Mouse (Mus musculus): ENCODE results near the gene Psmc3.
"Not testable (repeated sequence)": the region's sequence is repeated elsewhere in the genome, so short reads cannot be mapped to it uniquely, and the experiment has no call there.

Gene Psmc3

GRCm38 (mm10) chr2:91081775-91082695 lies 28.2 kb downstream of the Psmc3 start, which contains the start of gene Spi1:
Gene Spi1 (plus strand): TSS chr2:91082390.
- peak in 1 of 2 experiments; percentile 68 for DNase-seq (ENCODE audit: low spot score in 2 of 2)

- DNase-seq (ENCODE audit: low spot score in 2 of 2) = peak; percentile 77 to 84
These were observed 29.0 kb downstream of the Psmc3 start for GRCm38 (mm10) chr2:91082844-91083243.

DNA sequence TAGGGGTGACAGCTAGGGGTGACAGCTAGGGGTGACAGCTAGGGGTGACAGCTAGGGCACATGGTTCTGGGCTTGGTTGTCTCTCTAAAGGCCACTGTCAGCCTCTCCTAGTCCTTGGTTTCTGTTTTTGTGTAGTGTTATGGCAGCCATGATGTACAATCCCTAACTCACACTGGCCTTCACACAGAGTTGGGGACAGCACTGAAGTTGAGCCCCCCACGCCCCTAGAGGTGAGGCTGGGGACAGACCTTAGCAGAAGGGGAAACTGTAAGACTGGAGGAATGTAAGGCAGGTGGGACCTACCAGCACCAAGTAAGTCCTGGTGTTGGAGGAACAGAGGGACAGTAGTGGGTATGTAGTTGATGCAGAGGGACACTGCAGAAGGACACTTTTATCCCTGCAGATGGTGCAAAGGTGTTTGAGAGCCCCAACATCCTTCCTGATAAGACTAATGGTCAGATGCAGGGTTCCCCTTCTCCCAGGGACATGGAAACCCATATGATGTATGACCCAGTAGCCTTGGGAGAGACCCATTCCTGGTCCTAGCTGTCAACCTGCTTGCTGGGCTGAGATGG lies 29.6 kb downstream of the Psmc3 start:
- DNase-seq (ENCODE audit: low spot score in 2 of 2) = no peak

DNA sequence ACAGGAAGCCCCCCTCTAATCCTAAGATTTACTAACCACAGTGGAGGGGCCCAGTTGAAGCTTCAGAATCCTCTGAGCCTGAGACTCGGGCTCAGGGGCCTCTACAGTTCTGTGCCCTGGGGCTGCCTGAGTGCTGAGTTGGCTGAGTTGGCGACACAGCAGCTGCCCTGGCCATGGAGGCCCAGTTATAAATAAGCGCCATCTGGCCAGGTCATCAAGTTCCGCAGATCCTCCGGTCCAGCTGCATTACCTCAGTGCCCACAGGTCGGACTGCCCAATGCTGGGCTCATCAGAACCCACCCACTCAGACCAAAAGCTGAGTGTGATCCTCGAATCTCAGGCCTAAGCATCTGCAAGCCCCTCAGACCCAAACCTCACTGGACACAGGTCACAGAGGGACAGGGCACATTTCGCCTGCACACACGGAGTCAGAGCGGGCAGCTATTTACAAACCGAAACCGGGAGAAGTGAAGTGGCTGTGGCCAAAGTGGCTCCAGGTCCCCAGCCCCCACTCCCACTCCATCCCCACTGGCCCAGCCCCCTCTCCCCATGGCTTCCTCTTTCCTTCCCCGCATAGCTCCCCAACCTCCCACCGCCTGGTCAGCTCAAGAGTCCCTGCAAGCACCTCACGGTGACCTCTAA lies 30.5 kb downstream of the Psmc3 start:
- no peak for DNase-seq (ENCODE audit: low spot score in 2 of 2)

DNA sequence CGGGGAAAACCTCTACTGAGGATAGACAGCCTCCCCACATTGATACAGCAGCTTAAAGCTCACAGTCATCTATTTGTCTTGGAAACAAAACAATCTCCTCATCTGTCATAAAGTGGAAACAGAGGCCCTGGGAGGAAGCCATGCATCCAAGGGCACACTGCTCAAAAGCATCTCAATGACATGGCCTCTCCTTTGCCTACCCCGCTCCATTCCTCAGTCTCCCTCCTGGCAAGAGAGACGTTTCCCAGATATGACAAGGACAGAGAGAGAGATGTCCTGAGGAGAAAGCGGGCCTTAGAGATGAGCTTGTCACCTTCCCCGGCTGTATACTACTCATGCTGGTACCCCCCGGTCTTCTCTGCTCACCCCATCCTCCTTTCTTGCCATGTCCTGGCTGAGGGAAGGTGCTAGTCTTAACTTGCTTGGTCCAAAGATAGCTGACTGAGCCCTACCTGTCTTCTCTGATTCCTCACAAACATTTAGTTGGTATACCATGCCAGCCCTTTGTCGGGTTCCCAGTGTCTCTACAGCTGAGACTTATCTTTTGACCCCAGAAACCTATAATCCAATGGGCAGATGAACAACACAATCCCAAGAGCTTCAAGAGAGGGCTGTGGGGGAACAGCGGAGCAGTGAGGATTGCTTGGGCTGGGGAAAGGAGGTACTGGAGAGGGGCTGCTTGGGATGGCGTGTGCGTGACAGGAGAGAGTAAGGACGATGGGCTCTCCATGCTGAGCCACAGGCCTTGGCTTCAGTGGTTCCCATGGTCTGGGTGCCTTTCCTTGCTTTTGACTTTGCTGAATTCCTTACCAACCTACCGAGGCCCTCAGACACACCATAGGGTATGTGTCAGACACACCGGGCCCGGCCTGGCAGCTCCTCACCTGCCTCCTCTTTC lies 31.9 kb downstream of the Psmc3 start:
- no peak for DNase-seq (ENCODE audit: low spot score in 2 of 2)

DNA sequence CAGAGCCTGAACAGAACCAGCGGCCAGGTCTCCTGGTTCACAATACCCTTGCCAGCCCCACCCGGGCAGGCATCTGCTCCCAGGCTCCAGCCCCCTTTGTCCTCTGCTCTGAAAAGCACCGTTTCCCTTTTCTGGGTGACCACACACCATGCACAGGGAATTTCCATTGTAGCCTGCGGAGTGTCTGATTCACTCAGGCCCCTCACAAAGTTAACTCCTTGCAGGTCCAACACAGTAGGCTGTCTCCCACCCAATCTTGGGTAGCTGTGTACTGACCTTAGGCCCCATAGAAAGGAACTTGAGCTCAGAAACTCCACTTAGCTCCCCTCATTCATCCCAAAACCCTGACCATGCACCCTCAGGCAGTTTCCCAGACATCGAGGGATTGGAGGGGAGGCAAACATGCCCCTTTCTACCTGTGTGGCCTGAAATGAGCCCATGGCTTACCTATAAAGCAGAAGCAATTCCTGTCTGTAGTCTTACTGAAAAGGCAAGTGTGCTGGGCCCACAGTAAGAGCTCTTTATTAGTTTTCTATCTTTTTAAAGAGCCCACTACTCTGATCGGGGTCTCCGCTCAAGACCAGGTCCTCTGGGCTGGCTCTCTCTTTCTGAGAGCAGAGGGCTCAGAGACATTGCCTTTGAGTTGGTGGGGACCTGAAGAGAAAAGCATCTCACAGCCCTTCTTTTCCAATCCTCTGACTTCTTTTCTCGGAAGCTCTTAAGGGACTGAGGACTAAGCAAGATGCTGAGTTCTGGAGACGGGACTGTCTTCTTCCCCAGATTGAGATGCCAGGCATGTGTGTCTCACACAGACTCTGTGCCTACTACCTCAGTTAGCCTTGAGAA lies 32.8 kb downstream of the Psmc3 start:
- no peak for DNase-seq (ENCODE audit: low spot score in 2 of 2)

GRCm38 (mm10) chr2:91087453-91087852 lies 33.6 kb downstream of the Psmc3 start:
- no peak for DNase-seq (ENCODE audit: low spot score in 2 of 2)

DNA sequence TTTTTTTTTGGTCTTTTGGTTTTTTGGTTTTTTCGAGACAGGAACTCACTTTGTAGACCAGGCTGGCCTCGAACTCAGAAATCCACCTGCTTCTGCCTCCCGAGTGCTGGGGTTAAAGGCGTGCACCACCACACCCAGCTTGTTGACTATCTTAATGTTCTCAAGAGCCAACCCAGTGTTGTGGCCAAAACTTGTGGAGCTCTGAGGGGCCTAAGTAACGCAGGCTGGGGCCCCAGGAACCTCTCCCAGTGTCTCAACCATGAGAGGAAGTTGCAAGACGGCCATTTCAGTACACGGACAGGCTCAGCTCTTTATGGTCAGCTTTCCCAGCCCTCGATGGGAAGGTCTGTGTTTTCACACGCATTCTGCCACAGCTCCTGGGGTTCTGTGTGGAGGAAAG lies 35.2 kb downstream of the Psmc3 start:
- DNase-seq (ENCODE audit: low spot score in 2 of 2) = no peak

DNA sequence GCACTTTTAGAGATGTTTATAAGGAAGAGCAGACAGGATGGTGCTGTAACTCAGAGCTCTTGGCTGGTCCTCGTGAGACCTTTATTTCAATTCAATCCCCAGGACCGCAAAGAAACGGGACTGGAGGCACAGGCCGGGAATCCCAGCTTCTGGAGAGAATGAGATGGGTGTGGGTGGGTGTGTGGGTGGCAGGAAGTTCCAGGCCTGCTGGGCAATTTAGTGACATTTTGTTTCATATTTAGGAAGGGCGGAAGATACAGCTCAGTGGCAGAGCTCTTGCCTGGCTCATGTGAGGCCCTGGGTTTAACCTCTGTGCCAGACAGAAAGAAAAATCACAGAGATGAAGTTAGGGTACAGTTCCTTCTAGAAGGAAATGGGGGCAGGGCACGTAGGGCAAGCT lies 36.4 kb downstream of the Psmc3 start:
- DNase-seq (ENCODE audit: low spot score in 2 of 2) = no peak

DNA sequence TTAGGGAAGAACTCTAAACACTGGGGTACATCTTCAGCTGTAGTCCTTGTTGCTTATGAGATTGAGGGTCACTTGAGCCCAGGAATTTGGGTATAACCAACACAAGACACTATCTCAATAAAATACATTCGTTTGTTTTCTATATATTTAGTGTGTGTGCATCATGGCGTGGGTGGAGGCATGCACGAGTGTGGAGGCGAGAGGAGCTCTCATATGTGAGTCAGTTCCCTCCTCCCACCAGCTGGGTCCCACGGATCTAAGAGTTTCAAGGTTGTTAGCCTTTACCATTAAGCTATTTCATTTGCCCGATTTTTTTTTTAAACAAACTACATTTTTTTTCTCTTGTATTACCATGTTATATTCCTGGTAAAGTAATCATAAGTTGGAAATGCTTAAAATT lies 37.0 kb downstream of the Psmc3 start:
- DNase-seq (ENCODE audit: low spot score in 2 of 2) = no peak

- DNase-seq (ENCODE audit: low spot score in 2 of 2) = peak; percentile 74 to 85
These were observed 42.7 kb downstream of the Psmc3 start for GRCm38 (mm10) chr2:91096524-91096923.

- DNase-seq (ENCODE audit: low spot score in 2 of 2) = peak; percentile 53 to 76
These were observed 43.2 kb downstream of the Psmc3 start for GRCm38 (mm10) chr2:91097015-91097414.

GRCm38 (mm10) chr2:91098156-91098555 lies 44.3 kb downstream of the Psmc3 start:
- no peak for DNase-seq (ENCODE audit: low spot score in 2 of 2)

- DNase-seq (ENCODE audit: low spot score in 2 of 2) = peak; percentile 88 to 97
These were observed 47.4 kb downstream of the Psmc3 start for GRCm38 (mm10) chr2:91101124-91101740.

- no peak for DNase-seq (ENCODE audit: low spot score in 2 of 2)
These were observed 54.3 kb downstream of the Psmc3 start for GRCm38 (mm10) chr2:91108156-91108555.

GRCm38 (mm10) chr2:91109241-91109640 lies 55.4 kb downstream of the Psmc3 start:
- DNase-seq (ENCODE audit: low spot score in 2 of 2) = no peak

- no peak for DNase-seq (ENCODE audit: low spot score in 2 of 2)
These were observed 56.1 kb downstream of the Psmc3 start for GRCm38 (mm10) chr2:91109807-91110385.

DNA sequence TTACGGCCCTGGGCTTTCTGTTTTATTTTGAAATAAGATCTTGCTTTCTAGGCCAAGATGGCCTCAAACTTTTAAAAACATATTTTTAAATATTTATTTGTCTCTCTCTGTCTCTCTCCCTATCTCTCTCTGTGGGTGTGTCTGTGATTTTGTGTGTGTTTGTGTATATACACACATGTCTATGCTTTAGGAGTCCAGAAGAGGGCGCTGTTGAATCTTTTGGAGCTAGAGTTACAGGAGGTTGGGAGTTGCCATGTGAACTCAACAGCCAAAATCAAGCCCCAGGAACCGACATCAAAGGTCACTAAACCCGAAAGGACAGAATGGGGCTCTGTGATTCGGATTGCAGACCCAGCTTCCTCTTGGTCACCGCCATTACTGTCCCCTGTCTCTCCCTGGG lies 56.6 kb downstream of the Psmc3 start:
- no peak for DNase-seq (ENCODE audit: low spot score in 2 of 2)

- not testable (repeated sequence) for DNase-seq (ENCODE audit: low spot score in 2 of 2)
These were observed 58.0 kb downstream of the Psmc3 start for GRCm38 (mm10) chr2:91111832-91112231.

DNA sequence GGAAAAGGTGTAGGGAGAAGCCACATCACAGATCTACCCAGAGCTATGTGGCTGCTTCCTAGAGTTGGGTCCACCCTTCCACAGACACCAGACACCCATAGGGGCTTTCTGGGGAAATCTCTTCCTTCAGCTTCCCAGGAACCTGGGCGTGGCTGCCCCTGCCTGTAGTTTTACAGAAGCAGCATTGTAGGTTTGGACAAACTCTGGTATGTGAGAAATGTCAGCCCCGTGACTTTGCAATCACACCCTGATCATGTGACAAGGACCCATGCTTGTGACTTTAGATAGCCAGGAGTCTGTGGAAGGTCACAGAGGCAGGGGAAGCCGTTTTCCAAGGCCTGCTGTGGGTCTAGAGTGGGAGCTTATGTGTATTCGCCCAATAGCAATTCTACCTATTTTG lies 58.7 kb downstream of the Psmc3 start:
- DNase-seq (ENCODE audit: low spot score in 2 of 2) = no peak
